Mouse (Mus musculus): ENCODE results near the gene Ifi209. TPM values are rescaled to one million over a fixed set of nuclear protein-coding genes. Genes with fewer than 3 reads are reported as not detected.
"Not testable (repeated sequence)": the region's sequence is repeated elsewhere in the genome, so short reads cannot be mapped to it uniquely, and the experiment has no call there.

Gene Ifi209
- polyA plus RNA-seq, 1 experiment from 2014 or later = 0.14 TPM

DNA sequence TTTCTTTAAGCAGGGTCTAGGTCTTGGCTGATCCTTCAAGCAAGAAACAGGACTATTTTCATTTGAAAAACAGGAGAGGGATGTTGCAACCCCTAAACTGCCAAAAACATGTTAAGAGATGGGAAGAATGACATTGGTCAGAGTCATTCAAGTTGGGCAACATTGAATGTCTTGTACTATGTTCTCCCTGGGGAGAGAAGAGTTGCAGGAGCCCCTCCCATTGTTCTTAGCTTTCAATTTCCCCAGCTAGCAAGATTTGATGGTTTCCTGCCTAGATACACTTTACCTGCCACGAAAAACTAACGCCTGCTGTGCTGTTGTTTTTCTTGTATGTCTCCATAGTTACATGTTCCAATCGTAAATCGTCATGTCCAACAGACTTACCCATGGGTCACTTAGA lies 27.3 kb downstream of the Ifi209 start:
- DNase-seq (ENCODE audit: low spot score) = no peak
- 70% methylated on average over 4 of the region's 4 CpGs for WGBS
- ATAC-seq (replicated peaks; ENCODE audit: low FRiP score, low TSS enrichment, low read depth) = no peak
- no peaks in the 10 kb centered on the region for H3K27me3 ChIP-seq (replicated peaks; ENCODE audit: control insufficient read depth, insufficient read depth, low read length)
- H3K36me3 ChIP-seq (ENCODE audit: control insufficient read depth, insufficient read depth, low read length) = no peaks in the 10 kb centered on the region
- H3K27ac ChIP-seq (ENCODE audit: low read depth) = no peak overlapping the region
- no peak overlapping the region for H3K4me3 ChIP-seq (ENCODE audit: low read depth, low read length)
- no peaks in the 10 kb centered on the region for H3K9me3 ChIP-seq (ENCODE audit: control insufficient read depth, low read length)
- no peak overlapping the region for H3K9ac ChIP-seq (ENCODE audit: low read length)
- H3K4me1 ChIP-seq (replicated peaks; ENCODE audit: control insufficient read depth, insufficient read depth, low read length) = no peaks in the 10 kb centered on the region
- no peak overlapping the region for H3K4me2 ChIP-seq (ENCODE audit: low read length)

DNA sequence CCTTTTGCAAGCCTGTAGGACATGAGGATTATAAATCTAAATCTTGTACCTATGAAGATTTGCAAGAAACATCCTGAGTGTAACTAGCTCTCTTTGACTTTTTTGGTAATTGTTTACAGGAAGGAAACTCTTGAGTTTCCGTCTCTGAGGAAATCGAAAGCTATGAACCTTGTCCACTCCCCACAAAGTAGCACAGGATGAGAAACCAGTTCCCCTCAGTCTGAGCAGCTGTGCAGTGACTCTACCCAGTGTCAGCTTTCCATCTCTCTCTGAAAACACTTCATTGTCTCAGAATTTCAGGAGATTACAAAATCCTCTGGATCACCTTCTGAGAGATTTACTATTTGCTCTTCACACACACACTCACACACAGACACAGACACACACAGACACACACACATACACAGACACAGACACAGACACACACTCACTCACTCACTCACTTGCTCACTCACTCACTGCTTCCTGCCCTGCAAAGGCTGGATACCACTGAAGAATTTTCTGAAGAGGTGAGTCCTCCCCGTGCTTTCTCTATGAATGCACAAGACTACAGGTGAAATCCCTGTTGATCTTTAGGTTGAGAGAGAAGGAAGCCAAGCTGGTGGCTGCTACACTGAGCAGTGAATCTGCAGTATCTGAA lies 42.9 kb downstream of the Ifi209 start, which contains the start of gene Ifi208:
Gene Ifi208 (plus strand): TSS at position 218 of the 640 bp plus-strand sequence.
- not testable (repeated sequence) for H3K4me2 ChIP-seq (ENCODE audit: low read length); H3K4me1 ChIP-seq (replicated peaks; ENCODE audit: control insufficient read depth, insufficient read depth, low read length); H3K27ac ChIP-seq (ENCODE audit: low read depth); H3K9me3 ChIP-seq (ENCODE audit: control insufficient read depth, low read length); DNase-seq (ENCODE audit: low spot score); H3K4me3 ChIP-seq (ENCODE audit: low read depth, low read length); H3K9ac ChIP-seq (ENCODE audit: low read length); H3K27me3 ChIP-seq (replicated peaks; ENCODE audit: control insufficient read depth, insufficient read depth, low read length); H3K36me3 ChIP-seq (ENCODE audit: control insufficient read depth, insufficient read depth, low read length); ATAC-seq (replicated peaks; ENCODE audit: low FRiP score, low TSS enrichment, low read depth)
- 36% methylated on average over 3 of the region's 3 CpGs for WGBS

DNA sequence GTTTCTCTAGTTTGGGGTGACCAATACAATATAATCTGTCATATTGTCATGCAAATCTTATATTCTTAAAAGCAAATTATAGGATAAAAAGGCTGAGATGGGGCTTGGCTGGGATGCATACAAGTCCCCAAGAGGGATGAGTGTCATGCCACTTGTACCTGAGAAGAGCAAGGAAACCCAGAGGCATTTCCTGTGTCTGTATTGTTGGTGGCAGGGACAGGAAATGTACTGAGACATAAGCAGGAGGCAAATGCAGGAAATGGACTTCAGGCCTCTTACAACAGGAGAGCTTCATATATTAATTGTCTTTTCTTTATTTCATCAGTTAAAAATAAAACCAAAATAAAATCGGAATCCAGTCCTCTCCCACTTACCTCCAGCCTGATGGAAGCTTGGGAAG lies 47.9 kb downstream of the Ifi209 start:
- H3K9ac ChIP-seq (ENCODE audit: low read length); H3K27ac ChIP-seq (ENCODE audit: low read depth); DNase-seq (ENCODE audit: low spot score); H3K27me3 ChIP-seq (replicated peaks; ENCODE audit: control insufficient read depth, insufficient read depth, low read length); H3K4me1 ChIP-seq (replicated peaks; ENCODE audit: control insufficient read depth, insufficient read depth, low read length); H3K4me2 ChIP-seq (ENCODE audit: low read length); H3K9me3 ChIP-seq (ENCODE audit: control insufficient read depth, low read length); H3K4me3 ChIP-seq (ENCODE audit: low read depth, low read length); H3K36me3 ChIP-seq (ENCODE audit: control insufficient read depth, insufficient read depth, low read length); ATAC-seq (replicated peaks; ENCODE audit: low FRiP score, low TSS enrichment, low read depth): not testable (repeated sequence)
- 81% methylated on average over 1 of the region's 1 CpGs for WGBS

DNA sequence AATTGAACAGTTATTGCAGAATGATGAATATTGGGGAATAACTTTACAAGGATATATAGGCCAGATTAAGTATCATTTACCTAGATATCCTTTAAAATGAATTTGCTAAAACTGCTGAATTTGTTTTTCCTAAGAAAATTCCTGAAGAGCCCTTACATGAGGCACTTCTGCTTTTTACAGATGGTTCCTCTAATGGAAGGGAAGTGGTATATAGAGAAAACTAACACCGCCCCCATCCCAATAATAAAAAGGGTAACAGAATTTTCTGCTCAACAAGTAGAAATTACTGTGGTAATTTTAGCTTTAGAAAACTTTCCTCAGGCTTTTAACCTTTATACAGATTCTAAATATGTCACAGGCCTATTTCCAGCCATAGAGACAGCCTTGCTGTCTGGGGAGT lies 63.6 kb downstream of the Ifi209 start:
- H3K27ac ChIP-seq (ENCODE audit: low read depth) = no peak overlapping the region
- H3K4me1 ChIP-seq (replicated peaks; ENCODE audit: control insufficient read depth, insufficient read depth, low read length) = no peaks in the 10 kb centered on the region
- H3K9me3 ChIP-seq (ENCODE audit: control insufficient read depth, low read length) = no peaks in the 10 kb centered on the region
- DNase-seq (ENCODE audit: low spot score) (no peak), ATAC-seq (replicated peaks; ENCODE audit: low FRiP score, low TSS enrichment, low read depth) (no peak)
- no peak overlapping the region for H3K4me3 ChIP-seq (ENCODE audit: low read depth, low read length)
- H3K36me3 ChIP-seq (ENCODE audit: control insufficient read depth, insufficient read depth, low read length) = no peaks in the 10 kb centered on the region
- 79% methylated on average over 1 of the region's 1 CpGs for WGBS
- no peaks in the 10 kb centered on the region for H3K27me3 ChIP-seq (replicated peaks; ENCODE audit: control insufficient read depth, insufficient read depth, low read length)
- H3K4me2 ChIP-seq (ENCODE audit: low read length) = no peak overlapping the region
- no peak overlapping the region for H3K9ac ChIP-seq (ENCODE audit: low read length)

Small RNA genes lying within 50 kb of the gene (microRNA-seq; reads per million reads assigned to microRNA genes)
- not detected for gene Gm44339

Other genes starting within 250 kb of the Ifi209 start
- 0.18 and 0.34 TPM in 2 replicates for gene Ifi206, start 139.9 kb upstream of the Ifi209 start, polyA plus RNA-seq (2014; fragmentation: Nextera tagmentation; extraction: Ambion mirVana)
- not detected in 2 replicates for gene Ifi214, start 95.0 kb upstream of the Ifi209 start, polyA plus RNA-seq (2014; fragmentation: Nextera tagmentation; extraction: Ambion mirVana)
- 0.09 TPM in 1 of 2 replicates, not detected in the other for gene Ifi213, start 31.6 kb upstream of the Ifi209 start, polyA plus RNA-seq (2014; fragmentation: Nextera tagmentation; extraction: Ambion mirVana)
- gene Ifi208, start 42.8 kb downstream of the Ifi209 start, polyA plus RNA-seq (2014; fragmentation: Nextera tagmentation; extraction: Ambion mirVana) = not detected in 2 replicates
- 1.2 and 1.6 TPM in 2 replicates for gene Ifi207, start 110.8 kb downstream of the Ifi209 start, polyA plus RNA-seq (2014; fragmentation: Nextera tagmentation; extraction: Ambion mirVana)
- gene Ifi204, start 136.0 kb downstream of the Ifi209 start, polyA plus RNA-seq (2014; fragmentation: Nextera tagmentation; extraction: Ambion mirVana) = 1.3 and 2.1 TPM in 2 replicates